13 mouse cellular contexts compared by ENCODE assay signal in genomic region chr1:125430737-125431136, GRCm38 (mm10). TPM values are rescaled to one million over a fixed set of nuclear protein-coding genes. Genes with fewer than 3 reads are reported as not detected.
DNase-seq lines count a peak whose midpoint lies in the region; ATAC-seq and TF ChIP-seq lines count a peak whose summit lies in the region.
"Had no signal": no experiment of that assay in that cellular context is flagged by ENCODE, and none has a peak within 500 bp of the region (broad histone marks: within the 10 kb centered on the region; RNA-seq: fewer than 3 reads in every experiment).

No protein-coding gene starts in this region.

- no peak for TF ChIP-seq CTCF in stomach, postnatal 0 days (IDR thresholded peaks at IDR 0.05; ENCODE audit: low read depth)

- H3K27ac ChIP-seq in intestine, embryonic 16.5 days (ENCODE audit: low read length) = peak overlapping the region; percentile 54
- no peak overlapping the region for H3K27ac ChIP-seq in stomach, postnatal 0 days (replicated peaks)
- H3K27ac ChIP-seq in midbrain, embryonic 14.5 days (replicated peaks; ENCODE audit: low read depth, low read length) = no peak overlapping the region
- H3K27ac ChIP-seq: embryonic facial prominence, embryonic 15.5 days; limb, embryonic 12.5 days had no signal

- peaks cover 40% of the 10 kb centered on the region for H3K36me3 ChIP-seq in megakaryocyte, embryonic 14.5 days (replicated peaks; ENCODE audit: low read length)
- H3K36me3 ChIP-seq in intestine, embryonic 16.5 days (ENCODE audit: control insufficient read depth, insufficient read depth, low read length) = no peaks in the 10 kb centered on the region
- no peaks in the 10 kb centered on the region for H3K36me3 ChIP-seq in stomach, postnatal 0 days (ENCODE audit: control insufficient read depth, insufficient read depth, low read length)
- no peaks in the 10 kb centered on the region for H3K36me3 ChIP-seq in midbrain, embryonic 14.5 days (ENCODE audit: control insufficient read depth, insufficient read depth, low read length)
- H3K36me3 ChIP-seq: embryonic facial prominence, embryonic 15.5 days; limb, embryonic 12.5 days had no signal

- H3K9ac ChIP-seq in intestine, embryonic 16.5 days (ENCODE audit: low read depth, low read length) = no peak overlapping the region
- no peak overlapping the region for H3K9ac ChIP-seq in stomach, postnatal 0 days (ENCODE audit: low read length)
- H3K9ac ChIP-seq in midbrain, embryonic 14.5 days (replicated peaks; ENCODE audit: low read length) = no peak overlapping the region
- H3K9ac ChIP-seq: embryonic facial prominence, embryonic 15.5 days; limb, embryonic 12.5 days had no signal

- no peaks in the 10 kb centered on the region for H3K27me3 ChIP-seq in megakaryocyte, embryonic 14.5 days (replicated peaks)
- H3K27me3 ChIP-seq in intestine, embryonic 16.5 days (replicated peaks; ENCODE audit: control insufficient read depth, insufficient read depth, low read length) = no peaks in the 10 kb centered on the region
- no peaks in the 10 kb centered on the region for H3K27me3 ChIP-seq in stomach, postnatal 0 days (ENCODE audit: control insufficient read depth, insufficient read depth, low read length)
- H3K27me3 ChIP-seq in midbrain, embryonic 14.5 days (ENCODE audit: control insufficient read depth, insufficient read depth, low read length) = no peaks in the 10 kb centered on the region
- H3K27me3 ChIP-seq: embryonic facial prominence, embryonic 15.5 days; limb, embryonic 12.5 days had no signal

- 43% methylated on average over 7 of the region's 7 CpGs for WGBS in intestine, embryonic 16.5 days
- 40% methylated on average over 7 of the region's 7 CpGs for WGBS in stomach, postnatal 0 days
- 71% methylated on average over 7 of the region's 7 CpGs for WGBS in midbrain, embryonic 14.5 days

- DNase-seq in adrenal gland, postnatal 14 days = peak; percentile 25
- DNase-seq in adrenal gland, postnatal 4 days (ENCODE audit: low spot score in 2 of 2) = no peak
- DNase-seq in stomach, postnatal 0 days (ENCODE audit: low spot score) = no peak
- DNase-seq in midbrain, embryonic 14.5 days = no peak
- DNase-seq in cerebellum, adult 11-12 months = no peak
- DNase-seq: adrenal gland, postnatal 25 days; right cerebral cortex, postnatal 4 days had no signal

- TF ChIP-seq EP300 in stomach, postnatal 0 days (optimal IDR thresholded peaks at IDR 0.05) = no peak

- H3K4me2 ChIP-seq in intestine, embryonic 16.5 days (ENCODE audit: low read depth, low read length) = peak overlapping the region; percentile 25; the same call in 1 of the 2 replicates
- H3K4me2 ChIP-seq in stomach, postnatal 0 days (replicated peaks; ENCODE audit: low read depth) = peak overlapping the region; percentile 6; the same call in 1 of the 2 replicates
- no peak overlapping the region for H3K4me2 ChIP-seq in midbrain, embryonic 14.5 days (ENCODE audit: low read length)
- H3K4me2 ChIP-seq: embryonic facial prominence, embryonic 15.5 days; limb, embryonic 12.5 days had no signal

- H3K4me1 ChIP-seq in megakaryocyte, embryonic 14.5 days = peaks cover 62% of the 10 kb centered on the region
- peaks cover 29% of the 10 kb centered on the region for H3K4me1 ChIP-seq in intestine, embryonic 16.5 days (ENCODE audit: control insufficient read depth, insufficient read depth, low read length)
- 0 out of 2 replicates have a peak, but pooled peaks cover 3% of the 10 kb centered on the region for H3K4me1 ChIP-seq in stomach, postnatal 0 days (replicated peaks; ENCODE audit: control insufficient read depth, insufficient read depth)
- peaks cover 26% of the 10 kb centered on the region for H3K4me1 ChIP-seq in midbrain, embryonic 14.5 days (ENCODE audit: control insufficient read depth, insufficient read depth, low read length)

- no peaks in the 10 kb centered on the region for H3K9me3 ChIP-seq in megakaryocyte, embryonic 14.5 days
- H3K9me3 ChIP-seq in intestine, embryonic 16.5 days (ENCODE audit: control insufficient read depth, low read length) = no peaks in the 10 kb centered on the region
- H3K9me3 ChIP-seq in stomach, postnatal 0 days (ENCODE audit: control insufficient read depth, low read length) = no peaks in the 10 kb centered on the region
- H3K9me3 ChIP-seq in midbrain, embryonic 14.5 days (ENCODE audit: control insufficient read depth, low read length) = no peaks in the 10 kb centered on the region
- H3K9me3 ChIP-seq: embryonic facial prominence, embryonic 15.5 days; limb, embryonic 12.5 days had no signal

- H3K4me3 ChIP-seq in megakaryocyte, embryonic 14.5 days (replicated peaks) = peak overlapping the region; percentile 80
- H3K4me3 ChIP-seq in intestine, embryonic 16.5 days (ENCODE audit: low read length) = no peak overlapping the region
- H3K4me3 ChIP-seq in stomach, postnatal 0 days (ENCODE audit: low read depth, low read length) = no peak overlapping the region
- no peak overlapping the region for H3K4me3 ChIP-seq in midbrain, embryonic 14.5 days (replicated peaks; ENCODE audit: low read depth, low read length)
- H3K4me3 ChIP-seq: embryonic facial prominence, embryonic 15.5 days; limb, embryonic 12.5 days; myocyte had no signal

- no peak for ATAC-seq in megakaryocyte, adult 5-6 weeks (ENCODE audit: poor library complexity, severe bottlenecking)
- ATAC-seq in intestine, embryonic 16.5 days = no peak
- no peak for ATAC-seq in stomach, postnatal 0 days (ENCODE audit: low FRiP score, low TSS enrichment)
- no peak for ATAC-seq in midbrain, embryonic 14.5 days (ENCODE audit: low FRiP score, low TSS enrichment)

RNA-seq across cellular contexts. Expression of gene Actr3, which starts 4.8 kb away (rescaled TPM):
- 161 and 211 TPM in 2 replicates for total RNA-seq in adrenal gland, postnatal 14 days (2021)
- total RNA-seq in adrenal gland, postnatal 4 days (2021) = 100 to 1,000 TPM; 172 to 175 TPM
- polyA plus RNA-seq in megakaryocyte, embryonic 14.5 days (2012; ENCODE audit: insufficient read depth, low replicate concordance) = 218 and 269 TPM in 2 replicates
- total RNA-seq in megakaryocyte, adult 5-6 weeks (2015) = 1,201 and 1,297 TPM in 2 replicates
- 1,894 and 2,105 TPM in 2 replicates for total RNA-seq in megakaryocyte, adult 5-6 weeks (2017)
- 354 and 361 TPM in 2 replicates for polyA plus RNA-seq in intestine, embryonic 16.5 days (2015; fragmentation: Nextera tagmentation; extraction: Ambion mirVana)
- polyA plus RNA-seq in stomach, postnatal 0 days (2015; fragmentation: Nextera tagmentation; extraction: Ambion mirVana) = 245 and 251 TPM in 2 replicates
- polyA plus RNA-seq in midbrain, embryonic 14.5 days (2014; fragmentation: Nextera tagmentation; extraction: Ambion mirVana) = 210 and 274 TPM in 2 replicates
